Comparison of ENCODE assay signal across 27 mouse cellular contexts in the genomic region with DNA sequence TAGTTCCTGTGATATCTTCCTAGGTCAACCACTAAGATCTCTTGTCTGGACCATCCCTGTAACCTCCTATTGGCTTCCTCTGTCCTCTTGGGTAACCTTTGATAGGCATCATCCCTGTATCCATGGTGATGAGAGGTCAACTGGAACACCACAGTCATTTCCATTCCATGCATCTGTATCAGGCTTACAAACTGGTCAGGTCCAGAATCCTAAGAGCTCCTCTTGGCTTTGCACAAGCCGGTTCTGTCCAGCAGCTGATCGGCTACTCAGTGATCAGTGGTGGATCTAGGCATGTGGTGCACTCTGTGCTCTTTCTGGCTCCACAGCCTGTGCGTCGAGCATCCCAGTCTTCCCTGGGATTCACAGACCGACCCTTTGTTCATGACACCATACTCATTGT.
DNase-seq lines count a peak whose midpoint lies in the region; ATAC-seq lines count a peak whose summit lies in the region.
"Had no signal": no experiment of that assay in that cellular context is flagged by ENCODE, and none has a peak within 500 bp of the region (broad histone marks: within the 10 kb centered on the region; RNA-seq: fewer than 3 reads in every experiment).

No protein-coding gene starts in this region.

- H3K4me1 ChIP-seq in midbrain, embryonic 11.5 days (ENCODE audit: control insufficient read depth, insufficient read depth, low read length): no peaks in the 10 kb centered on the region
- no peaks in the 10 kb centered on the region for H3K4me1 ChIP-seq in midbrain, embryonic 14.5 days (ENCODE audit: control insufficient read depth, insufficient read depth, low read length)
- H3K4me1 ChIP-seq: embryonic facial prominence, embryonic 10.5 days; embryonic facial prominence, embryonic 15.5 days; midbrain, embryonic 15.5 days had no signal

- H3K4me3 ChIP-seq in midbrain, embryonic 11.5 days (ENCODE audit: low read depth, low read length): no peak overlapping the region
- no peak overlapping the region for H3K4me3 ChIP-seq in midbrain, embryonic 14.5 days (replicated peaks; ENCODE audit: low read depth, low read length)
- H3K4me3 ChIP-seq: embryonic facial prominence, embryonic 10.5 days; embryonic facial prominence, embryonic 15.5 days; forebrain, embryonic 13.5 days; heart, embryonic 12.5 days; hindbrain, embryonic 13.5 days; midbrain, embryonic 15.5 days; neural tube, embryonic 15.5 days had no signal

- no peak overlapping the region for H3K27ac ChIP-seq in midbrain, embryonic 11.5 days (ENCODE audit: low read depth, low read length)
- no peak overlapping the region for H3K27ac ChIP-seq in midbrain, embryonic 14.5 days (replicated peaks; ENCODE audit: low read depth, low read length)
- H3K27ac ChIP-seq: embryonic facial prominence, embryonic 10.5 days; embryonic facial prominence, embryonic 15.5 days; hindbrain, embryonic 13.5 days; liver, embryonic 14.5 days; macrophage; midbrain, embryonic 15.5 days; neural tube, embryonic 15.5 days had no signal

- no peaks in the 10 kb centered on the region; the same call in 1 of the 2 replicates for H3K36me3 ChIP-seq in midbrain, embryonic 11.5 days (ENCODE audit: control insufficient read depth, insufficient read depth, low read length)
- no peaks in the 10 kb centered on the region for H3K36me3 ChIP-seq in midbrain, embryonic 14.5 days (ENCODE audit: control insufficient read depth, insufficient read depth, low read length)
- H3K36me3 ChIP-seq: embryonic facial prominence, embryonic 10.5 days; embryonic facial prominence, embryonic 15.5 days; heart, embryonic 12.5 days; midbrain, embryonic 15.5 days; neural tube, embryonic 15.5 days had no signal

- no peak overlapping the region for H3K4me2 ChIP-seq in midbrain, embryonic 11.5 days
- no peak overlapping the region for H3K4me2 ChIP-seq in midbrain, embryonic 14.5 days (ENCODE audit: low read length)
- H3K4me2 ChIP-seq: embryonic facial prominence, embryonic 15.5 days; forebrain, embryonic 13.5 days; heart, embryonic 12.5 days; hindbrain, embryonic 13.5 days; midbrain, embryonic 15.5 days; neural tube, embryonic 15.5 days had no signal

- peak; percentile 82 for DNase-seq in midbrain, embryonic 11.5 days (ENCODE audit: low spot score, missing footprints)
- no peak for DNase-seq in midbrain, embryonic 14.5 days
- peak; percentile 50 for DNase-seq in kidney, adult 9 months
- DNase-seq in kidney, postnatal 10 days: peak; percentile 25
- DNase-seq in thymus, postnatal 14 days: no peak
- no peak for DNase-seq in thymus, adult 18-20 months
- no peak for DNase-seq in gastrocnemius, postnatal 25 days
- DNase-seq: cerebellum, adult 2 months; cerebellum, postnatal 25 days; gastrocnemius, postnatal 14 days; heart, adult 18-20 months; heart, postnatal 4 days; liver; lung, adult 2 months; lung, postnatal 10 days; right cerebral cortex, postnatal 25 days; thymus, postnatal 36 days had no signal

- WGBS in midbrain, embryonic 11.5 days: 89% methylated on average over 5 of the region's 5 CpGs
- WGBS in midbrain, embryonic 14.5 days: 92% methylated on average over 5 of the region's 5 CpGs

- H3K9me3 ChIP-seq in midbrain, embryonic 11.5 days (ENCODE audit: control insufficient read depth, low read length): no peaks in the 10 kb centered on the region
- H3K9me3 ChIP-seq in midbrain, embryonic 14.5 days (ENCODE audit: control insufficient read depth, low read length): no peaks in the 10 kb centered on the region
- H3K9me3 ChIP-seq: midbrain, embryonic 15.5 days had no signal

- ATAC-seq in midbrain, embryonic 11.5 days (ENCODE audit: low FRiP score): no peak
- no peak for ATAC-seq in midbrain, embryonic 14.5 days (ENCODE audit: low FRiP score, low TSS enrichment)
- ATAC-seq: forebrain, embryonic 13.5 days; midbrain, embryonic 15.5 days; Patski had no signal

- H3K27me3 ChIP-seq in midbrain, embryonic 11.5 days (ENCODE audit: control insufficient read depth, insufficient read depth, low read length): no peaks in the 10 kb centered on the region
- no peaks in the 10 kb centered on the region for H3K27me3 ChIP-seq in midbrain, embryonic 14.5 days (ENCODE audit: control insufficient read depth, insufficient read depth, low read length)
- H3K27me3 ChIP-seq: embryonic facial prominence, embryonic 15.5 days; forebrain, embryonic 13.5 days; heart, embryonic 12.5 days; hindbrain, embryonic 13.5 days; midbrain, embryonic 15.5 days; neural tube, embryonic 15.5 days; Patski had no signal

- H3K9ac ChIP-seq in midbrain, embryonic 11.5 days (ENCODE audit: low read length): no peak overlapping the region
- no peak overlapping the region for H3K9ac ChIP-seq in midbrain, embryonic 14.5 days (replicated peaks; ENCODE audit: low read length)
- H3K9ac ChIP-seq: embryonic facial prominence, embryonic 15.5 days; forebrain, embryonic 13.5 days; heart, embryonic 12.5 days; hindbrain, embryonic 13.5 days; liver, embryonic 14.5 days; midbrain, embryonic 15.5 days; neural tube, embryonic 15.5 days had no signal

Comparison
In these comparisons a context has a peak if more than half of its experiments do, and no peak if none do; other contexts are left out.
1. DNase-seq: peak in midbrain, embryonic 11.5 days (single experiment), kidney, adult 9 months (single experiment) and kidney, postnatal 10 days (single experiment); none in midbrain, embryonic 14.5 days (single experiment), thymus, postnatal 14 days (single experiment), thymus, adult 18-20 months (0 of 2) and gastrocnemius, postnatal 25 days (single experiment).